Mouse (Mus musculus) myocyte (in vitro differentiated cells): ENCODE data around the gene Rbm33. TPM values are rescaled to one million over a fixed set of nuclear protein-coding genes. Genes with fewer than 3 reads are reported as not detected.

ENCODE experiments used
- H3K27me3 ChIP-seq: one replicate; pipeline ENCODE4 v1.6.1; 2011; ENCODE audit not compliant: control insufficient read depth, insufficient read depth, insufficient read length
- H3K36me3 ChIP-seq: one replicate; pipeline ENCODE4 v1.6.1; 2011; ENCODE audit not compliant: control insufficient read depth, insufficient read depth
- H3K4me2 ChIP-seq: one replicate; pipeline ENCODE4 v1.6.1; 2011; ENCODE audit warnings: low read depth, control low read depth
- H3K4me3 ChIP-seq: one replicate; pipeline ENCODE4 v1.5.1; 2011; ENCODE audit warnings: mild to moderate bottlenecking, control low read depth, moderate library complexity
- H3K79me2 ChIP-seq: one replicate; pipeline ENCODE4 v1.6.1; 2011; ENCODE audit not compliant: control insufficient read depth, insufficient read depth
- H3ac ChIP-seq: one replicate; pipeline ENCODE4 v1.6.1; 2011; ENCODE audit not compliant: control insufficient read depth, insufficient read length
- CEBPB ChIP-seq: IDR thresholded peaks from 2 replicates; pipeline ENCODE4 v1.6.1; 2011; ENCODE audit warnings: mild to moderate bottlenecking, moderate library complexity; ENCODE audit not compliant: poor library complexity, insufficient read depth, severe bottlenecking
- E2F4 ChIP-seq: IDR thresholded peaks from one replicate; pipeline ENCODE4 v1.6.1; 2011; ENCODE audit warnings: mild to moderate bottlenecking, control low read depth, moderate library complexity; ENCODE audit not compliant: insufficient read depth
- MAX ChIP-seq: IDR thresholded peaks from one replicate; pipeline ENCODE4 v1.6.1; 2011; ENCODE audit warnings: low read depth, mild to moderate bottlenecking, control low read depth
- MYOD1 ChIP-seq, 3 experiments: IDR thresholded peaks; one replicate each; pipeline ENCODE4 v1.6.1; 2011; ENCODE audit warnings: control low read depth in 2 of 3, low read depth in 2 of 3, mild to moderate bottlenecking in 2 of 3, moderate library complexity in 1 of 3; ENCODE audit not compliant: insufficient read length in 2 of 3, control insufficient read depth in 1 of 3
- MYOG ChIP-seq, 3 experiments: IDR thresholded peaks; one replicate each; pipeline ENCODE4 v1.6.1; 2011; ENCODE audit warnings: control low read depth in 2 of 3, low read depth in 2 of 3, mild to moderate bottlenecking in 2 of 3; ENCODE audit not compliant: insufficient read length in 2 of 3, control insufficient read depth in 1 of 3, insufficient read depth in 1 of 3
- POLR2A ChIP-seq: IDR thresholded peaks from one replicate; pipeline ENCODE4 v1.6.1; 2011; ENCODE audit warnings: low read depth, mild to moderate bottlenecking, control low read depth, moderate library complexity; ENCODE audit not compliant: insufficient read length
- POLR2AphosphoS2 ChIP-seq: IDR thresholded peaks from one replicate; pipeline ENCODE4 v1.6.1; 2011; ENCODE audit warnings: low read depth, control low read depth; ENCODE audit not compliant: insufficient read length
- REST ChIP-seq: IDR thresholded peaks from one replicate; pipeline ENCODE4 v1.6.1; 2011; ENCODE audit warnings: mild to moderate bottlenecking, control low read depth, moderate library complexity; ENCODE audit not compliant: insufficient read depth, insufficient read length
- SRF ChIP-seq: IDR thresholded peaks from one replicate; pipeline ENCODE4 v1.6.1; 2011; ENCODE audit warnings: low read depth; ENCODE audit not compliant: control insufficient read depth, insufficient read length
- TCF12 ChIP-seq: IDR thresholded peaks from one replicate; pipeline ENCODE4 v1.6.1; 2011; ENCODE audit warnings: mild to moderate bottlenecking, control low read depth; ENCODE audit not compliant: poor library complexity, insufficient read depth, severe bottlenecking
- TCF3 ChIP-seq: IDR thresholded peaks from one replicate; pipeline ENCODE4 v1.6.1; 2011; ENCODE audit warnings: low read depth, control low read depth; ENCODE audit not compliant: insufficient read length
- USF1 ChIP-seq: IDR thresholded peaks from one replicate; pipeline ENCODE4 v1.6.1; 2011; ENCODE audit warnings: low read depth, mild to moderate bottlenecking, control low read depth, moderate library complexity
- polyA plus RNA-seq: library from polyadenylated mRNA; unstranded; fragments of >200 nt; fragmentation: generic; extraction: Trizol; gene quantifications from one replicate; pipeline ENCODE4 v1.2.1, GENCODE M21; 2012; ENCODE audit warnings: missing spikeins

The Rbm33 gene
- polyA plus RNA-seq, 1 experiment, result 11.7 TPM

- Histone ChIP-seq H3K79me2 (no peaks in the 10 kb centered on the region), H3K4me2 (no peak overlapping the region), H3K27me3 (no peaks in the 10 kb centered on the region), H3ac (no peak overlapping the region), H3K36me3 (no peaks in the 10 kb centered on the region), H3K4me3 (no peak overlapping the region)
- no peak for TF ChIP-seq SRF
- no peak for TF ChIP-seq MYOG (IDR thresholded peaks at IDR 0.05; ENCODE audit: control insufficient read depth in 1 of 3, insufficient read depth in 1 of 3, insufficient read length in 2 of 3, low read depth in 2 of 3)
- no peak for TF ChIP-seq REST
Observed at GRCm38 (mm10) chr5:28299346-28299745, 17.6 kb upstream of the Rbm33 start.

DNA sequence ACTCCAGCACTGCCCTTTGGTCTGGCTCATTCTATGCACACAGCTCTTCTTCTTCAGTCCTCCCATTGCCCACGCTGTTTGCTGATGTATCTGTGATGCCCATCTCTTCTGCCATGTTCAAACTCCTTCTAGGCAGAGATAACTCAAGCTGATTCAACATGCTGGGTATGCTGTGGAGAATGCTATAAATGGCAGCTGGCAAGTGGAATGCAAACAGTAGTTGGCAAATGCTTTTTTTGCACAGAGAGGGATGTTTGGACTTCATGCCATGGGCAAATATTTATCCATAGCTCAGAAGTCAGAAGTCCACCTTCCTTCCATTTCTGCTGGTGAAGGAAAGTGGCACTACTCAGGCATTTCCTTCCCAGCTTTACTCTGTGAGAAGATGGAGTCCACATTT lies 14.2 kb upstream of the Rbm33 start:
- Histone ChIP-seq H3ac (no peak overlapping the region), H3K4me2 (no peak overlapping the region), H3K4me3 (no peak overlapping the region), H3K36me3 (no peaks in the 10 kb centered on the region), H3K27me3 (no peaks in the 10 kb centered on the region), H3K79me2 (no peaks in the 10 kb centered on the region)
- TF ChIP-seq USF1 (no peak), POLR2AphosphoS2 (no peak), CEBPB (no peak), MYOD1 (IDR thresholded peaks at IDR 0.05; ENCODE audit: control insufficient read depth in 1 of 3, insufficient read length in 2 of 3, low read depth in 2 of 3) (no peak), TCF3 (no peak), POLR2A (no peak), MYOG (IDR thresholded peaks at IDR 0.05; ENCODE audit: control insufficient read depth in 1 of 3, insufficient read depth in 1 of 3, insufficient read length in 2 of 3, low read depth in 2 of 3) (no peak), MAX (no peak), E2F4 (no peak), TCF12 (no peak), SRF (no peak), REST (no peak)

GRCm38 (mm10) chr5:28304551-28304950 lies 12.4 kb upstream of the Rbm33 start:
- Histone ChIP-seq H3ac (no peak overlapping the region), H3K4me2 (no peak overlapping the region), H3K4me3 (no peak overlapping the region), H3K36me3 (no peaks in the 10 kb centered on the region), H3K79me2 (no peaks in the 10 kb centered on the region), H3K27me3 (no peaks in the 10 kb centered on the region)
- TF ChIP-seq SRF (no peak), MYOD1 (IDR thresholded peaks at IDR 0.05; ENCODE audit: control insufficient read depth in 1 of 3, insufficient read length in 2 of 3, low read depth in 2 of 3) (no peak), TCF3 (no peak), POLR2AphosphoS2 (no peak), E2F4 (no peak)

DNA sequence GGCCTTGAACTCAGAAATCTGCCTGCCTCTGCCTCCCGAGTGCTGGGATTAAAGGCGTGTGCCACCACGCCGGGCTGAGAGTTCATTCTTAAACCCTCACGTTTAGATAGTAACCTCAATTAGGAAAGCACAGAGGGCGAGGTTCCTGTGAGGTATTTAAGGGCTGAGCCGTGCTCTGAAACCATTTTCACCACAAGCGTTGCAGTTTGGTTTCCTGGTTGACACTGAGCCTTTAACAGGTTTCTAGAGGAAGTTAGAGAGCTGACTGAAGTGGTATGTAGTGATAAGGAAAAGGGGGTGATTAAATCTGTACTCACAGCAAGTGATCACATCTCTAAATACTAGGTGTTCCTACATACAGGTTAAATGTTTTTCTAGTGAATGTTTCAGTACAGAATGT lies 1.4 kb upstream of the Rbm33 start:
- no peak overlapping the region for H3K4me3 ChIP-seq
- H3K27me3 ChIP-seq, result no peaks in the 10 kb centered on the region
- no peak overlapping the region for H3K4me2 ChIP-seq
- TF ChIP-seq MAX, result no peak
- no peak for TF ChIP-seq TCF3
- no peak for TF ChIP-seq MYOG (IDR thresholded peaks at IDR 0.05; ENCODE audit: control insufficient read depth in 1 of 3, insufficient read depth in 1 of 3, insufficient read length in 2 of 3, low read depth in 2 of 3)
- TF ChIP-seq USF1, result no peak
- no peak for TF ChIP-seq CEBPB
- no peak for TF ChIP-seq TCF12
- no peak for TF ChIP-seq POLR2A
- TF ChIP-seq MYOD1 (IDR thresholded peaks at IDR 0.05; ENCODE audit: control insufficient read depth in 1 of 3, insufficient read length in 2 of 3, low read depth in 2 of 3), result no peak
- no peak for TF ChIP-seq SRF
- no peak for TF ChIP-seq REST
- TF ChIP-seq POLR2AphosphoS2, result no peak
- TF ChIP-seq E2F4, result no peak
- no peak overlapping the region for H3ac ChIP-seq
- H3K36me3 ChIP-seq, result no peaks in the 10 kb centered on the region
- H3K79me2 ChIP-seq, result peaks cover 31% of the 10 kb centered on the region

- Histone ChIP-seq H3ac (peak overlapping the region; percentile 89), H3K79me2 (peaks cover 38% of the 10 kb centered on the region), H3K4me2 (peak overlapping the region; percentile 81), H3K4me3 (peak overlapping the region; percentile 49), H3K36me3 (no peaks in the 10 kb centered on the region), H3K27me3 (no peaks in the 10 kb centered on the region)
- no peak for TF ChIP-seq SRF
- no peak for TF ChIP-seq E2F4
- TF ChIP-seq TCF3, result no peak
- no peak for TF ChIP-seq MAX
- no peak for TF ChIP-seq POLR2A
- no peak for TF ChIP-seq MYOG (IDR thresholded peaks at IDR 0.05; ENCODE audit: control insufficient read depth in 1 of 3, insufficient read depth in 1 of 3, insufficient read length in 2 of 3, low read depth in 2 of 3)
- no peak for TF ChIP-seq POLR2AphosphoS2
- TF ChIP-seq CEBPB, result no peak
Observed at GRCm38 (mm10) chr5:28316151-28316721, 685 bp upstream of the Rbm33 start.
